Mouse (Mus musculus) thymus, adult 2 months (tissue): Measurements from ENCODE around the gene Aatf. TPM values are rescaled to one million over a fixed set of nuclear protein-coding genes. Genes with fewer than 3 reads are reported as not detected.

Source experiments
- DNase-seq: peaks from one replicate; pipeline ENCODE4 v3.0.0; 2021
- H3K27ac ChIP-seq: fragments of 200-500 bp; 2 replicates; pipeline ENCODE4 v1.5.1; 2012; ENCODE audit warnings: low read length, control low read depth; ENCODE audit not compliant: control insufficient read depth, insufficient read depth
- H3K27me3 ChIP-seq: fragments of 200-500 bp; 2 replicates; pipeline ENCODE4 v1.6.1; 2012; ENCODE audit warnings: mild to moderate bottlenecking, low read length, moderate library complexity, mixed read lengths; ENCODE audit not compliant: control insufficient read depth, insufficient read depth
- H3K36me3 ChIP-seq: fragments of 200-500 bp; 2 replicates; pipeline ENCODE4 v1.6.1; 2012; ENCODE audit warnings: mild to moderate bottlenecking, low read length, moderate library complexity; ENCODE audit not compliant: control insufficient read depth, insufficient read depth
- H3K4me1 ChIP-seq: fragments of 200-500 bp; replicated peaks from 2 replicates; pipeline ENCODE4 v1.6.1; 2012; ENCODE audit warnings: low read length; ENCODE audit not compliant: control insufficient read depth, insufficient read depth
- H3K4me3 ChIP-seq: fragments of 200-500 bp; 2 replicates; pipeline ENCODE4 v1.5.1; 2012; ENCODE audit warnings: mild to moderate bottlenecking, low read length, control low read depth, moderate library complexity; ENCODE audit not compliant: control insufficient read depth, insufficient read depth
- CTCF ChIP-seq: fragments of 200-500 bp; IDR thresholded peaks from 2 replicates; pipeline ENCODE4 v1.5.1; 2012; ENCODE audit warnings: mild to moderate bottlenecking, control low read depth, low read length, moderate library complexity, borderline replicate concordance; ENCODE audit not compliant: control insufficient read depth, poor library complexity, insufficient read depth; ENCODE audit errors: extremely low read depth
- POLR2A ChIP-seq: fragments of 200-500 bp; IDR thresholded peaks from 2 replicates; pipeline ENCODE4 v1.6.1; 2012; ENCODE audit warnings: mild to moderate bottlenecking, low read length, control low read depth, moderate library complexity; ENCODE audit not compliant: control insufficient read depth, poor library complexity, insufficient read depth; ENCODE audit errors: extremely low read depth
- WGBS: fragments of 180-500 bp; shearing (Covaris S2); methylation state at CpG from one replicate; pipeline ENCODE4 v1.1.7; 2018; 5-methylcytosine and 5-hydroxymethylcytosine counted together
- polyA plus RNA-seq: library from polyadenylated mRNA; depleted of rRNA; stranded (reverse); fragments of >200 nt; gene quantifications from 2 replicates; pipeline ENCODE4 v1.2.3, GENCODE M21; 2012

The Aatf gene
- polyA plus RNA-seq, 1 experiment: 5.6 TPM

DNA sequence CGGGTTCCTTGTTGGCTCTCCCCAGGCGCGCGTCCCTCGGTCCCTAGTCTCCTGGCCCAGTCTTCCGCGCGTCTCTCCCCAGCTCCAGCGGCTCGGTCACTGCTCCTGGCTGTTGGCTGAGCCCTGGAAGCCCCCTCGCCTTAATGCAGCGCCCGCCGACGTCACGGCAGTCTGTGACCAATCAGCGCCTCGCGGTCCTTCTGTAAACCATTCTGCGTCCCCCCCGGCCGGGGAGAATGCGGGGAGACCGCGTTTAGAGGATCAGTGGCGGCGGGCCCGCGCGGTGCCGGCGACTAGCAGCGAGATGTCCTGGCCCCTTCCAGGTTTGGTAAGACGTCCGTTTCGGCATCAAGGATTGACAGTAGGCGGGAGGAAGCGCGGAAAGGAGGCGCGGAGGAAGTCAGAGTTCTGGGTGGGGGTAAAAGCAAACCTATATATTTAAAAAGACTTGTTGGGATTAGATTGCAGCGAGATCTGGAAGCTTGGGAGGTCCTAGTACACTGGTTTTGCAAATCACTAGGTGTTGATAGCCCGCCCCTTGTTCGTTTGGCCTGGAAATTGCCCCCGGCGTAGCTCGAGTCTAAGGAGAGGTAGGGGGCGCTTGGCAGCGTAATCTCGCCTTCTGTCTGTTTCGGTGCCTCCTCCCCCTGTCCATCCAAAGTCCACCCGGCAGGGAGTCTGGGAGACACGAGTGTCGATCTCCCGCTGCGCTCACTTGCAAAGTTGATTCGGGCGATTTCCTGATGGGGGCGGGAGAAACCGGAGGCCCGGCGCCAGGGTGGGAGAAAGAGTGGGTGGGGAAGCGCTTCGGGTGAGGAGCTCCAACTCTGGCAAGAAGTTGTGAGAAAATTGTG lies 12.3 kb upstream of the Aatf start, which contains the start of gene Lhx1:
TSS of gene Lhx1 (minus strand) at position 115 of the 854 bp plus-strand sequence.
- DNase-seq: peak; percentile 16
- Histone ChIP-seq H3K4me1 (peaks cover 14% of the 10 kb centered on the region), H3K27me3 (peaks cover 63% of the 10 kb centered on the region), H3K4me3 (peak within 1 kb of the TSS; percentile 34), H3K27ac (no peak within 1 kb of the TSS), H3K36me3 (no peaks in the 10 kb centered on the region)
- WGBS: 2% methylated on average over 64 of the region's 64 CpGs
- TF ChIP-seq CTCF (no peak), POLR2A (no peak)

DNA sequence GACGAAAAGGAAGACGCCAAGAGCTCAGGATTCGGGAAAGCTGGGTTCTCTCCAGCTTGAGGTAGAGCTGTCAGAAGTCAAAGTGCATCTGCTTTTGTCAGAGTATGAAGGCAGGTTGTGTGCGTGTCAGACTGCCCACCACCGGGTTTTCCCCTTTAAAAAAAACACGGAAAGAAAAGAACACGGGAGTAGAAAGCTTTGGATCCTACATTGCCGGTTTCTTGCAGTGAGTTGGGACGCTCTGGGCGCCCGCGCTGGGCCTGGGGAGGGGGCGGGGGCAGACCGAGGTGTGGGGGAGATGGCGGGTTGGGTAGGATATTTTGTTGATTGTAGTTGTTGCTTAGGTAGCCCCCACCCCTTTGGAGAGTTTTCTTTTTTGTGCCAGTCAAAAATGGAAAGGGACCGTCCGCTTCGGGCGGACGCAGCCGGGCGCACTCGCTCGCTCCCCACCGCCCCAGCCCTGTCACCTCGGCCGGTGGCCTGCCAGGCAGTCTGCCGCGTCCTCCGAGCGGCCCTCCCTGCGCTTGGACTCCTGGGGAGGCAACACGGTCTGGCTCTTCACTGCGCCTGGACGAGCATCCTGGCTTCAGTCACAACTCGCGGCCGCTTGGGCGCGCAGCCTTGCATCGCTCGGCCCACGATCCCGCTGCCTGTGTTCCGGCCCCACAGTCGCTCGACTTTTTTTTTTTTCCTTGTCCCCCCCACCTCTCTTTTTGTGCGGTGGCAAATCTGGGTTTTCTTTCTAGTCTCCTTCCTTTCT lies 11.4 kb upstream of the Aatf start:
- 6% methylated on average over 48 of the region's 48 CpGs for WGBS
- no peak for DNase-seq
- Histone ChIP-seq H3K4me1 (peaks cover 14% of the 10 kb centered on the region), H3K4me3 (0 out of 2 replicates have a peak overlapping the region, but pooled peaks have one; percentile 34), H3K27me3 (peaks cover 67% of the 10 kb centered on the region), H3K27ac (no peak overlapping the region), H3K36me3 (no peaks in the 10 kb centered on the region)
- TF ChIP-seq POLR2A (no peak), CTCF (no peak)

DNA sequence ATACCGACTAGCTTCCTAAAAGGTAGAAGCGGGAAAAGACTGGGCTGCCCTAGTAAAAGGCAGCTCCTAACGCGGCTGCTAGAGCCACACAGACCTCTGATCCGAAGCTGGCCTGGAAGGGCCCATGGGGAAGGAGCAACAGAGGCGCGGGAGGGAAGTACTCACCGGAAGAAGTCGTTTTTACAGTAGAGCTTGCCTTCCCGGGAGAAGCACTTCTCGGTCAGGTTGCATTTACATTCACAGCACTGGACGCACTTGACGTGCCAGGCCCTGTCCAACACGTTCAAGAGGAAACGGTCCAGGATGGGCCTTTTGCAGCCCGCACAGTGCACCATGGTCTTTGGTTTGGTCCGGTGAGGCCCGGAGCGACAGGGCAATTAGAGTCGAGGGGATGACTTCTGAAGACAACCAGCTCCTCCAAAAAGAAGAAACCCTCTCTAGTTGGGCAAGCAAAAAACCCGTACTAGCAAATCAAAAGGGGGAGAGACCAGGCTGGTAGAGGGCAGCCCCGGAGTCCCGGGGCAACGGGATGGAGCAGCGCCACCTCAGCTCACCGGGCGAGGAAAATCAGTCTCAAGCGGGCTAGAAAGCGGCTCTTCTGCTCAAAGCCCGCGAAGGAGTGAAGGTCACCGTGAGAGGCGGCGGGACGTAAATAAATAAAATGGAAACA lies 10.7 kb upstream of the Aatf start:
- peaks cover 14% of the 10 kb centered on the region for H3K4me1 ChIP-seq
- no peak overlapping the region for H3K4me3 ChIP-seq
- DNase-seq: no peak
- no peak overlapping the region for H3K27ac ChIP-seq
- WGBS: 3% methylated on average over 35 of the region's 35 CpGs
- H3K27me3 ChIP-seq: peaks cover 69% of the 10 kb centered on the region
- no peaks in the 10 kb centered on the region for H3K36me3 ChIP-seq
- no peak for TF ChIP-seq CTCF
- no peak for TF ChIP-seq POLR2A

DNA sequence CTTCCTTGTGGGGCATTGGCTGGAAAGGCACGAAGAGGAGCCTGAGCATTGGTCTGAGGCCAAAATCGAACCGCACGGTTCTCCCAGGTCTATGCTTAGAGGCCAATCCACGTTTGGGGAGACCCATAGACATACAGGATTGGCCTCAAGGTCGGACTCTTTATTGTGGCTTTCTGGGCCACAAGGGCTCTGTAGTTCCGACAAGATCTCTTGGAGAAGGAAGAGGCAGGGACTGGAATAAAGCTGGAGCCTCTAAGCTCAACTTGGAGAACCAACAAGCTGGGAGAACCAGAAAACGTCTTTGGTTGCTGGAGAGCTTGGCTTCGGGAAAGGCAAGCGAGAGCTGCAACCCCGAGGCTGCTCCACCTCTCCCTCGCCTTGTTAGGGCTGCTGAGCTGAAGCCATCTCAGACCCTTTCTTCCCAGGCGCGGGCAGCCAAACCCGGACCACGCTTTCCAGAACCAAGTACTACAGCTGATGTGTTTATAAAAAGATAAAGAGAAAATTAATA lies 10.1 kb upstream of the Aatf start:
- Histone ChIP-seq H3K27me3 (peaks cover 69% of the 10 kb centered on the region), H3K36me3 (no peaks in the 10 kb centered on the region), H3K4me3 (no peak overlapping the region), H3K27ac (no peak overlapping the region), H3K4me1 (peaks cover 14% of the 10 kb centered on the region)
- no peak for TF ChIP-seq CTCF
- no peak for TF ChIP-seq POLR2A
- DNase-seq: no peak
- 5% methylated on average over 16 of the region's 16 CpGs for WGBS

DNA sequence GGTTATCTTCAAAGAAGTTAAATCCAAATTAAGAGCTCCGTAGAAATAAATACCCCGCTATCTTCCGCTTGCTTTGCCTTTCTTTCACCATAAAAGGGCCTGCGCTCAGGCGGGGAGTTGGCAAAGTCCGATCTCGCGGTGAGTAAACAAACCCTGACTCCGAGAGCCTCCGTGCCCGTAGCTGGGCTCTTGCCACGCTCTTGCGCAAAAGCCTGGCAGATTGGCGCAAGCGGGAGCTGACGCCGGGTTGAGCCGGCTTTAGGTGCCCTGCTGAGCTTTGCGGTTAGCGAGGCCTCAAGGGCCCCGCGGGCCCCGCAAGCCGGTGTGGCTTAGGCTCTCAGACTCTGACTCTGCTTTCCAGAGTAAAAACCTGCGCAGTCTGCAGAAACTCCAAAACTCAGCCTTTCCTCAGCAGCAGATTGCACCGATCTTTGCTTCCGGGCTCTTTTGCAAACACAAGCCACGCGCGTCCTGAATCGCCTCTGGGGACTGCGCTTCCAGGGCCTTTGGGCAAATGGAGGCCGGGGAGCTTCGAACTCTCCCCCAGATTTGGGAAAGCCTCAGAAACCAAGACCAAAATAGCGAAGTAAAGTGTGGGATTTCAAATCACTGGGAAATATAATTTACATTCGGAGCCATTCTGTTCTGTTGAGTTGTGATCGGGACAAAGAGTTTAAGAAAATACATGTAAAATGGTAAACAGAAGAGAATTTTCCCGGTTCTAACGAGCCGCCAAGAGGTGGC lies 9.4 kb upstream of the Aatf start:
- H3K36me3 ChIP-seq: no peaks in the 10 kb centered on the region
- H3K27ac ChIP-seq: no peak overlapping the region
- no peak overlapping the region for H3K4me3 ChIP-seq
- no peak for DNase-seq
- no peak for TF ChIP-seq POLR2A
- TF ChIP-seq CTCF: no peak
- H3K27me3 ChIP-seq: peaks cover 65% of the 10 kb centered on the region
- H3K4me1 ChIP-seq: peaks cover 14% of the 10 kb centered on the region
- WGBS: 2% methylated on average over 40 of the region's 40 CpGs
